Mouse (Mus musculus) MEL (cell line): ENCODE measurements around the gene Angptl2. TPM values are rescaled to one million over a fixed set of nuclear protein-coding genes. Genes with fewer than 3 reads are reported as not detected.

Source experiments
- DNase-seq: peaks from one replicate; pipeline ENCODE4 v3.0.0; 2011; ENCODE audit warnings: low read depth, low spot score
- H3K27ac ChIP-seq: 2 replicates; pipeline ENCODE4 v1.5.1; 2012; ENCODE audit warnings: low read depth, mild to moderate bottlenecking, control low read depth, low read length, moderate library complexity; ENCODE audit not compliant: control insufficient read depth
- H3K27me3 ChIP-seq, 2 experiments: fragments of 150-350 bp in 1 of 2; sonication (generic) in 1 of 2; 2 replicates each; pipeline ENCODE4 v1.6.1; 2012; ENCODE audit warnings: low read length in 2 of 2, mild to moderate bottlenecking in 2 of 2, improper control_type of control experiment in 1 of 2, moderate library complexity in 1 of 2; ENCODE audit not compliant: insufficient read depth in 2 of 2, control insufficient read depth in 1 of 2
- H3K36me3 ChIP-seq, 2 experiments: 2 replicates each; pipeline ENCODE4 v1.6.1; 2012 to 2014; ENCODE audit warnings: low read length in 2 of 2, improper control_type of control experiment in 1 of 2, inconsistent platforms in 1 of 2, mild to moderate bottlenecking in 1 of 2; ENCODE audit not compliant: insufficient read depth in 2 of 2, control insufficient read depth in 1 of 2
- H3K4me1 ChIP-seq, 2 experiments: fragments of 150-350 bp in 1 of 2; sonication (generic) in 1 of 2; 2 replicates each; pipeline ENCODE4 v1.6.1; 2012; ENCODE audit warnings: low read length in 2 of 2, improper control_type of control experiment in 1 of 2, mild to moderate bottlenecking in 1 of 2; ENCODE audit not compliant: insufficient read depth in 2 of 2, control insufficient read depth in 1 of 2
- H3K4me3 ChIP-seq, 2 experiments: fragments of 150-350 bp in 1 of 2; sonication (generic) in 1 of 2; 2 replicates each; pipeline ENCODE4 v1.5.1; 2012; ENCODE audit warnings: low read depth in 2 of 2, low read length in 2 of 2, mild to moderate bottlenecking in 2 of 2, moderate library complexity in 2 of 2, control low read depth in 1 of 2, improper control_type of control experiment in 1 of 2; ENCODE audit not compliant: control insufficient read depth in 1 of 2, insufficient read depth in 1 of 2
- H3K79me2 ChIP-seq: 2 replicates; pipeline ENCODE4 v1.6.1; 2012; ENCODE audit warnings: mild to moderate bottlenecking, low read length, moderate library complexity; ENCODE audit not compliant: control insufficient read depth, poor library complexity, insufficient read depth
- H3K9ac ChIP-seq: 2 replicates; pipeline ENCODE4 v1.6.1; 2012; ENCODE audit warnings: low read depth, mild to moderate bottlenecking, control low read depth, low read length, moderate library complexity; ENCODE audit not compliant: control insufficient read depth, poor library complexity, severe bottlenecking
- H3K9me3 ChIP-seq: fragments of 150-350 bp; sonication (generic); replicated peaks from 2 replicates; pipeline ENCODE4 v1.6.1; 2012; ENCODE audit warnings: mild to moderate bottlenecking, low read length, improper control_type of control experiment, moderate library complexity; ENCODE audit not compliant: insufficient read depth
- CHD1 ChIP-seq: IDR thresholded peaks from 2 replicates; pipeline ENCODE4 v1.6.1; 2012; ENCODE audit warnings: low read depth, mild to moderate bottlenecking, inconsistent platforms, low read length, improper control_type of control experiment
- CTCF ChIP-seq, 3 experiments: IDR thresholded peaks in 2 of 3; conservative IDR thresholded peaks in 1 of 3; 2 replicates each; pipeline ENCODE4 v1.5.1; 2011 to 2012; ENCODE audit warnings: low read length in 3 of 3, low read depth in 2 of 3, mild to moderate bottlenecking in 2 of 3, improper control_type of control experiment in 1 of 3, inconsistent platforms in 1 of 3, mixed read lengths in 1 of 3, moderate library complexity in 1 of 3; ENCODE audit not compliant: control insufficient read depth in 1 of 3, insufficient read depth in 1 of 3, poor library complexity in 1 of 3, severe bottlenecking in 1 of 3
- EP300 ChIP-seq, 2 experiments: IDR thresholded peaks; 2 replicates each; pipeline ENCODE4 v1.6.1; 2011; ENCODE audit warnings: improper control_type of control experiment in 2 of 2, low read length in 2 of 2, low read depth in 1 of 2, mild to moderate bottlenecking in 1 of 2
- ETS1 ChIP-seq: IDR thresholded peaks from 2 replicates; pipeline ENCODE4 v1.6.1; 2012; ENCODE audit warnings: low read depth, mild to moderate bottlenecking, inconsistent platforms, low read length, improper control_type of control experiment, moderate library complexity
- GATA1 ChIP-seq: IDR thresholded peaks from 2 replicates; pipeline ENCODE4 v1.6.1; 2011; ENCODE audit warnings: low read depth, low read length, improper control_type of control experiment
- HCFC1 ChIP-seq: IDR thresholded peaks from 2 replicates; pipeline ENCODE4 v1.6.1; 2012; ENCODE audit warnings: low read depth, mild to moderate bottlenecking, inconsistent platforms, low read length, improper control_type of control experiment, moderate library complexity
- KAT2A ChIP-seq: conservative IDR thresholded peaks from 2 replicates; pipeline ENCODE4 v1.6.1; 2012; ENCODE audit warnings: low read depth, low read length, improper control_type of control experiment, inconsistent platforms
- MAZ ChIP-seq: IDR thresholded peaks from 2 replicates; pipeline ENCODE4 v1.6.1; 2012; ENCODE audit warnings: low read depth, mild to moderate bottlenecking, inconsistent platforms, low read length, improper control_type of control experiment
- MEF2A ChIP-seq: IDR thresholded peaks from 2 replicates; pipeline ENCODE4 v1.6.1; 2014; ENCODE audit warnings: low read depth, mild to moderate bottlenecking, inconsistent platforms, low read length, improper control_type of control experiment; ENCODE audit not compliant: poor library complexity, insufficient replicate concordance, severe bottlenecking; ENCODE audit errors: extremely low read depth
- MXI1 ChIP-seq: IDR thresholded peaks from 2 replicates; pipeline ENCODE4 v1.6.1; 2011; ENCODE audit warnings: mild to moderate bottlenecking, low read depth, low read length, improper control_type of control experiment
- MYC ChIP-seq: IDR thresholded peaks from 2 replicates; pipeline ENCODE4 v1.6.1; 2011; ENCODE audit warnings: low read depth, mild to moderate bottlenecking, low read length, improper control_type of control experiment, moderate library complexity
- NRF1 ChIP-seq: IDR thresholded peaks from 2 replicates; pipeline ENCODE4 v1.6.1; 2014; ENCODE audit warnings: low read depth, mild to moderate bottlenecking, inconsistent platforms, low read length, improper control_type of control experiment, moderate library complexity; ENCODE audit not compliant: poor library complexity, insufficient read depth, severe bottlenecking
- POLR2AphosphoS5 ChIP-seq: IDR thresholded peaks from 2 replicates; pipeline ENCODE4 v1.6.1; 2012; ENCODE audit warnings: low read depth, borderline replicate concordance, mild to moderate bottlenecking, inconsistent platforms, low read length, moderate library complexity, mixed read lengths
- RCOR1 ChIP-seq: IDR thresholded peaks from 2 replicates; pipeline ENCODE4 v1.6.1; 2012; ENCODE audit warnings: low read depth, mild to moderate bottlenecking, inconsistent platforms, low read length, improper control_type of control experiment
- SIN3A ChIP-seq: IDR thresholded peaks from 2 replicates; pipeline ENCODE4 v1.6.1; 2012; ENCODE audit warnings: low read length, improper control_type of control experiment, inconsistent platforms
- SMC3 ChIP-seq: IDR thresholded peaks from 2 replicates; pipeline ENCODE4 v1.6.1; 2011; ENCODE audit warnings: low read depth, low read length, improper control_type of control experiment
- TAL1 ChIP-seq: IDR thresholded peaks from 2 replicates; pipeline ENCODE4 v1.6.1; 2012; ENCODE audit warnings: mild to moderate bottlenecking, inconsistent platforms, low read length, moderate library complexity, mixed read lengths
- TCF12 ChIP-seq: IDR thresholded peaks from 2 replicates; pipeline ENCODE4 v1.6.1; 2014; ENCODE audit warnings: low read depth, mild to moderate bottlenecking, inconsistent platforms, low read length, improper control_type of control experiment, moderate library complexity
- USF1 ChIP-seq: IDR thresholded peaks from 2 replicates; pipeline ENCODE4 v1.6.1; 2014; ENCODE audit warnings: low read depth, mild to moderate bottlenecking, inconsistent platforms, low read length, improper control_type of control experiment, moderate library complexity
- ZC3H11A ChIP-seq: IDR thresholded peaks from 2 replicates; pipeline ENCODE4 v1.6.1; 2012; ENCODE audit warnings: low read depth, mild to moderate bottlenecking, inconsistent platforms, low read length, improper control_type of control experiment
- ZKSCAN1 ChIP-seq: IDR thresholded peaks from 2 replicates; pipeline ENCODE4 v1.6.1; 2012; ENCODE audit warnings: low read depth, mild to moderate bottlenecking, inconsistent platforms, low read length, improper control_type of control experiment, moderate library complexity
- polyA plus RNA-seq, 2 experiments: library from polyadenylated mRNA; stranded (reverse) in 1 of 2; unstranded in 1 of 2; fragments of >175 nt in 1 of 2; fragments of >200 nt in 1 of 2; gene quantifications; 2 replicates each; pipeline versions ENCODE4 v1.2.1 to v1.2.4; 2012; ENCODE audit warnings: low replicate concordance in 2 of 2, low read depth in 1 of 2; ENCODE audit not compliant: insufficient read length in 2 of 2, insufficient read depth in 1 of 2, missing spikeins in 1 of 2
- total RNA-seq: library from RNA; depleted of rRNA; stranded (reverse); fragments of 300-350 nt; gene quantifications from 2 replicates; pipeline ENCODE4 v1.2.3, GENCODE M21; 2012

Angptl2 gene
- total and polyA plus RNA-seq, 3 experiments = 0.08 TPM; not detected in 2

DNA sequence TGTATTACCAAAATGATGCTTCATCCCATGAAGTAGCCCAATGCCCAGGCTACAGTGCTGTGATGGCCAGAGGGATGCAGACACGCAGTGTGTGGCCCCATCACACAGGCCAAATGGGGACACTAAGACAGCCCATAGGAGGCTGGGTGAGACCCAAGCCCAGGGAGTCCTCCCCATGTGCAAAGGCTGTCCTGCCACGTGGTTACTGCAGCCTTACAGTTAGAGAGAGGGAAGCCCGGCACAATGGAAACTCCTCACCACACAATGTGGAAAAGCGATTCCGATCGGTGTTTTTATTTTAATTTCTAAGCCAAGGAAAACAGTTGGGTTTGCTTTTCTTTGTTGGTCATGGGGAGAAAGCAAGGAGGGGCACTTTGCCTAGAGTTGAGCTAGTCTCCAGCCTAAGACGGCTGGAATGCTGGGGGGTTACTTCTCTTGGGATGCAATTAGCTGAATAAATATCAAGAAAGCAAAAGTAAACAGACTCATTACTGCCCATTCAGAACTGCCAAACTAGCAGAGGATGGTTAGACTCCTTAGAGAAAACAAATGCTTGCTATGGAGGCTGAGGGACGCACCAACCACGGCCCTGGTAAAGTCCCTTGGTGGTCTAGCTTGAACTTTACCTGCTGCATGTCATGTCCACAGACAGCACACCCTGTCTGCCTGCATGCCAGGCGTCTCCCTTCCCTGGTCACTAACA, 7.9 kb downstream of the Angptl2 start (continued):
- TF ChIP-seq SIN3A (no peak), GATA1 (no peak), CHD1 (no peak), MEF2A (no peak), NRF1 (no peak)
- TF ChIP-seq, all 39 proteins: peak for 0

DNA sequence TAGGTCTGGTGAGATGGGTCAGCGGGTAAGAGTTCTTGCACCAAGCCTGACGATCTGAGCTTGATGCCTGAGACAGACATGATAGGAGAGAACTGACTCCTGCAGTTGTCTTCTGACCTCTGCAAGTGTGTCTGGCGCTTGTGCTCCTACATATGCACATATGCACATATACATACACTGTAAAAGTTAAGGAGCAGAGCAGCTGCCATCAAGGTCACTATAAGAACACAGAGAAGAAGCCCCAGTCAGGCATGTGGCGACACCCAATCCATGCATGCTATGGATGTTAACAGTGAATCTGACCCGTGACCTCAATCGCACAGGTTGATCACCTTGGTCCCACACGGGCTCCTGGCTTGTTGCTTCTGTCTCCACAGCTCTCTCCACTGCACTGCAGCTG, 10.1 kb downstream of the Angptl2 start:
- no peaks in the 10 kb centered on the region for H3K27me3 ChIP-seq
- no peak overlapping the region for H3K9ac ChIP-seq
- no peak for DNase-seq
- H3K4me1 ChIP-seq = no peaks in the 10 kb centered on the region
- H3K4me3 ChIP-seq = no peak overlapping the region
- TF ChIP-seq MYC (no peak), ETS1 (no peak), HCFC1 (no peak), ZC3H11A (no peak), TAL1 (no peak), RCOR1 (no peak), ZKSCAN1 (no peak), EP300 (IDR thresholded peaks at IDR 0.05; ENCODE audit: low read depth in 1 of 2, low read length in 2 of 2) (no peak), CHD1 (no peak), GATA1 (no peak), TCF12 (no peak), USF1 (no peak), MAZ (no peak), POLR2AphosphoS5 (no peak), MXI1 (no peak), KAT2A (no peak), CTCF (IDR thresholded peaks at IDR 0.05 in 2 of 3, conservative IDR thresholded peaks at IDR 0.05 in 1 of 3; ENCODE audit: control insufficient read depth in 1 of 3, insufficient read depth in 1 of 3, low read depth in 2 of 3, low read length in 3 of 3, poor library complexity in 1 of 3, severe bottlenecking in 1 of 3) (no peak), SMC3 (no peak)
- no peak overlapping the region for H3K27ac ChIP-seq
- H3K36me3 ChIP-seq = no peaks in the 10 kb centered on the region
- no peaks in the 10 kb centered on the region for H3K79me2 ChIP-seq
- H3K9me3 ChIP-seq = no peaks in the 10 kb centered on the region
